Mouse (Mus musculus) forebrain, embryonic 16.5 days (tissue): ENCODE data around the gene Cad. TPM values are rescaled to one million over a fixed set of nuclear protein-coding genes. Genes with fewer than 3 reads are reported as not detected.
"Not testable (repeated sequence)": the region's sequence is repeated elsewhere in the genome, so short reads cannot be mapped to it uniquely, and the experiment has no call there.

Experiments used
- ATAC-seq: fragments of 200-750 bp; cut with Nextera tagmentation; 2 replicates; pipeline ENCODE4 v1.8.0; 2017; ENCODE audit warnings: mild to moderate bottlenecking, moderate library complexity
- H3K27ac ChIP-seq: fragments of 300-500 bp; sonication (generic); 2 replicates; pipeline ENCODE4 v1.5.1; 2014; ENCODE audit warnings: low read length, control low read depth
- H3K27me3 ChIP-seq: fragments of 300-500 bp; sonication (generic); replicated peaks from 2 replicates; pipeline ENCODE4 v1.6.1; 2014; ENCODE audit warnings: low read length; ENCODE audit not compliant: control insufficient read depth, insufficient read depth
- H3K36me3 ChIP-seq: fragments of 300-500 bp; sonication (generic); 2 replicates; pipeline ENCODE4 v1.6.1; 2014; ENCODE audit not compliant: control insufficient read depth, insufficient read depth
- H3K4me1 ChIP-seq: fragments of 300-500 bp; sonication (generic); replicated peaks from 2 replicates; pipeline ENCODE4 v1.6.1; 2014; ENCODE audit warnings: low read length; ENCODE audit not compliant: control insufficient read depth, insufficient read depth
- H3K4me2 ChIP-seq: fragments of 300-500 bp; sonication (generic); 2 replicates; pipeline ENCODE4 v1.6.1; 2014; ENCODE audit warnings: mild to moderate bottlenecking, low read length, control low read depth
- H3K4me3 ChIP-seq: fragments of 300-500 bp; sonication (generic); replicated peaks from 2 replicates; pipeline ENCODE4 v1.5.1; 2014; ENCODE audit warnings: mild to moderate bottlenecking, low read length, control low read depth
- H3K9ac ChIP-seq: fragments of 300-500 bp; sonication (generic); replicated peaks from 2 replicates; pipeline ENCODE4 v1.6.1; 2014; ENCODE audit warnings: low read depth, low read length, control low read depth
- H3K9me3 ChIP-seq: fragments of 300-500 bp; sonication (generic); 2 replicates; pipeline ENCODE4 v1.6.1; 2016; ENCODE audit warnings: low read length; ENCODE audit not compliant: control insufficient read depth
- WGBS: fragments of 180-500 bp; shearing (Covaris S2); extraction: QIAGEN DNeasy Blood & Tissue Kit; methylation state at CpG from one replicate; pipeline ENCODE4 v1.1.7; 2014; 5-methylcytosine and 5-hydroxymethylcytosine counted together
- polyA plus RNA-seq: library from polyadenylated mRNA; unstranded; fragments of >200 nt; fragmentation: Nextera tagmentation; extraction: Ambion mirVana; gene quantifications from 2 replicates; pipeline ENCODE4 v1.2.1, GENCODE M21; 2015

The Cad gene
- polyA plus RNA-seq, result 19.8 and 20.1 TPM in 2 replicates

GRCm38 (mm10) chr5:31054261-31055215 lies at the start of gene Cad:
TSS of gene Cad (plus strand) at chr5:31054780.
- Histone ChIP-seq H3K36me3 (no peaks in the 10 kb centered on the region), H3K4me2 (peak within 1 kb of the TSS; percentile 92), H3K4me1 (peaks cover 20% of the 10 kb centered on the region), H3K27me3 (no peaks in the 10 kb centered on the region), H3K27ac (peak within 1 kb of the TSS; percentile 44), H3K4me3 (peak within 1 kb of the TSS; percentile 80), H3K9me3 (no peaks in the 10 kb centered on the region), H3K9ac (peak within 1 kb of the TSS; percentile 85)
- WGBS, result under 1% methylated on average over 64 of the region's 64 CpGs
- ATAC-seq, result peak; percentile 99

- ATAC-seq, result no peak
- Histone ChIP-seq H3K4me3 (no peak overlapping the region), H3K36me3 (no peaks in the 10 kb centered on the region), H3K9me3 (no peaks in the 10 kb centered on the region), H3K4me1 (no peaks in the 10 kb centered on the region), H3K27ac (no peak overlapping the region), H3K4me2 (no peak overlapping the region), H3K27me3 (no peaks in the 10 kb centered on the region), H3K9ac (no peak overlapping the region)
- WGBS, result 77% methylated on average over 3 of the region's 3 CpGs
Measured at GRCm38 (mm10) chr5:31012737-31013136, 41.8 kb upstream of the Cad start.

GRCm38 (mm10) chr5:31015913-31016312 lies 38.7 kb upstream of the Cad start:
- H3K36me3 ChIP-seq, result no peaks in the 10 kb centered on the region
- no peak for ATAC-seq
- H3K9me3 ChIP-seq, result no peaks in the 10 kb centered on the region

GRCm38 (mm10) chr5:31021790-31022189 lies 32.8 kb upstream of the Cad start:
- not testable (repeated sequence) for H3K27ac ChIP-seq, H3K4me1 ChIP-seq, ATAC-seq, H3K27me3 ChIP-seq, H3K9me3 ChIP-seq, H3K4me3 ChIP-seq, H3K9ac ChIP-seq, H3K4me2 ChIP-seq, H3K36me3 ChIP-seq
- 90% methylated on average over 5 of the region's 5 CpGs for WGBS

More at GRCm38 (mm10) chr5:31015913-31016312, 38.7 kb upstream of the Cad start:
- 79% methylated on average over 2 of the region's 2 CpGs for WGBS
- Histone ChIP-seq H3K4me3 (no peak overlapping the region), H3K4me1 (no peaks in the 10 kb centered on the region), H3K27ac (no peak overlapping the region), H3K4me2 (no peak overlapping the region), H3K27me3 (no peaks in the 10 kb centered on the region), H3K9ac (no peak overlapping the region)

- Histone ChIP-seq H3K36me3 (no peaks in the 10 kb centered on the region), H3K4me3 (no peak overlapping the region), H3K4me2 (no peak overlapping the region), H3K27me3 (no peaks in the 10 kb centered on the region), H3K27ac (no peak overlapping the region), H3K9me3 (no peaks in the 10 kb centered on the region), H3K4me1 (no peaks in the 10 kb centered on the region), H3K9ac (no peak overlapping the region)
- ATAC-seq, result no peak
- WGBS, result 10% methylated on average over 1 of the region's 1 CpGs
Measured at GRCm38 (mm10) chr5:31022690-31023089, 31.9 kb upstream of the Cad start.

- WGBS, result 4% methylated on average over 4 of the region's 4 CpGs
- no peak overlapping the region for H3K9ac ChIP-seq
- no peak overlapping the region for H3K4me2 ChIP-seq
- no peak for ATAC-seq
- no peak overlapping the region for H3K27ac ChIP-seq
- H3K9me3 ChIP-seq, result no peaks in the 10 kb centered on the region
- H3K27me3 ChIP-seq, result no peaks in the 10 kb centered on the region
- H3K4me3 ChIP-seq, result no peak overlapping the region
- H3K4me1 ChIP-seq, result no peaks in the 10 kb centered on the region
- no peaks in the 10 kb centered on the region for H3K36me3 ChIP-seq
Measured at GRCm38 (mm10) chr5:31023254-31023653, 31.3 kb upstream of the Cad start.

GRCm38 (mm10) chr5:31024641-31025040 lies 29.9 kb upstream of the Cad start:
- H3K27me3 ChIP-seq, result no peaks in the 10 kb centered on the region
- H3K9me3 ChIP-seq, result no peaks in the 10 kb centered on the region
- ATAC-seq, result no peak
- no peak overlapping the region for H3K27ac ChIP-seq
- H3K9ac ChIP-seq, result no peak overlapping the region
- no peak overlapping the region for H3K4me3 ChIP-seq
- no peaks in the 10 kb centered on the region for H3K36me3 ChIP-seq
- no peaks in the 10 kb centered on the region for H3K4me1 ChIP-seq
- H3K4me2 ChIP-seq, result no peak overlapping the region

- H3K27ac ChIP-seq, result no peak overlapping the region
- H3K4me3 ChIP-seq, result no peak overlapping the region
- H3K4me1 ChIP-seq, result no peaks in the 10 kb centered on the region
- H3K9me3 ChIP-seq, result no peaks in the 10 kb centered on the region
- no peaks in the 10 kb centered on the region for H3K27me3 ChIP-seq
- no peak overlapping the region for H3K4me2 ChIP-seq
- no peaks in the 10 kb centered on the region for H3K36me3 ChIP-seq
- ATAC-seq, result no peak
- 94% methylated on average over 4 of the region's 4 CpGs for WGBS
- H3K9ac ChIP-seq, result no peak overlapping the region
Measured at GRCm38 (mm10) chr5:31030926-31031325, 23.7 kb upstream of the Cad start.

GRCm38 (mm10) chr5:31031508-31031907 lies 23.1 kb upstream of the Cad start:
- WGBS, result 88% methylated on average over 8 of the region's 8 CpGs
- H3K27ac ChIP-seq, result no peak overlapping the region
- 0 out of 2 replicates have a peak, but pooled peaks cover 2% of the 10 kb centered on the region for H3K36me3 ChIP-seq
- no peaks in the 10 kb centered on the region for H3K9me3 ChIP-seq
- no peak overlapping the region for H3K4me2 ChIP-seq
- no peaks in the 10 kb centered on the region for H3K27me3 ChIP-seq
- H3K4me3 ChIP-seq, result no peak overlapping the region
- no peak for ATAC-seq
- H3K4me1 ChIP-seq, result no peaks in the 10 kb centered on the region
- no peak overlapping the region for H3K9ac ChIP-seq
